Mouse (Mus musculus): ENCODE results near the gene Cdc34. TPM values are rescaled to one million over a fixed set of nuclear protein-coding genes. Genes with fewer than 3 reads are reported as not detected.

The Cdc34 gene
- polyA plus RNA-seq, 1 experiment from 2014 or later: 175 TPM

Other genes with a start within 250 kb of the Cdc34 start
- not detected in 2 replicates for gene Vmn2r83, start 213.5 kb upstream of the Cdc34 start, polyA plus RNA-seq (2014; fragmentation: Nextera tagmentation; extraction: Ambion mirVana)
- 20.3 and 21.8 TPM in 2 replicates for gene Plpp2, start 148.4 kb upstream of the Cdc34 start, polyA plus RNA-seq (2014; fragmentation: Nextera tagmentation; extraction: Ambion mirVana)
- 54.2 and 56.2 TPM in 2 replicates for gene Mier2, start 127.0 kb upstream of the Cdc34 start, polyA plus RNA-seq (2014; fragmentation: Nextera tagmentation; extraction: Ambion mirVana)
- gene Theg, start 94.9 kb upstream of the Cdc34 start, polyA plus RNA-seq (2014; fragmentation: Nextera tagmentation; extraction: Ambion mirVana): not detected in 2 replicates
- 0.04 TPM in 1 of 2 replicates, not detected in the other for gene C2cd4c, start 68.2 kb upstream of the Cdc34 start, polyA plus RNA-seq (2014; fragmentation: Nextera tagmentation; extraction: Ambion mirVana)
- 4.8 and 6.5 TPM in 2 replicates for gene Shc2, start 44.3 kb upstream of the Cdc34 start, polyA plus RNA-seq (2014; fragmentation: Nextera tagmentation; extraction: Ambion mirVana)
- not detected in 2 replicates for gene Odf3l2, start 36.5 kb upstream of the Cdc34 start, polyA plus RNA-seq (2014; fragmentation: Nextera tagmentation; extraction: Ambion mirVana)
- 5.6 and 5.9 TPM in 2 replicates for gene Madcam1, start 17.6 kb upstream of the Cdc34 start, polyA plus RNA-seq (2014; fragmentation: Nextera tagmentation; extraction: Ambion mirVana)
- 67.2 and 70.9 TPM in 2 replicates for gene Tpgs1, start 12.8 kb upstream of the Cdc34 start, polyA plus RNA-seq (2014; fragmentation: Nextera tagmentation; extraction: Ambion mirVana)
- gene Gzmm, start 6.8 kb downstream of the Cdc34 start, polyA plus RNA-seq (2014; fragmentation: Nextera tagmentation; extraction: Ambion mirVana): 0.45 and 0.94 TPM in 2 replicates
- gene Bsg, start 22.3 kb downstream of the Cdc34 start, polyA plus RNA-seq (2014; fragmentation: Nextera tagmentation; extraction: Ambion mirVana): 633 and 674 TPM in 2 replicates
- not detected in 2 replicates for gene Hcn2, start 34.4 kb downstream of the Cdc34 start, polyA plus RNA-seq (2014; fragmentation: Nextera tagmentation; extraction: Ambion mirVana)
- 32.2 and 36.1 TPM in 2 replicates for gene Polrmt, start 64.4 kb downstream of the Cdc34 start, polyA plus RNA-seq (2014; fragmentation: Nextera tagmentation; extraction: Ambion mirVana)
- gene Fgf22, start 72.9 kb downstream of the Cdc34 start, polyA plus RNA-seq (2014; fragmentation: Nextera tagmentation; extraction: Ambion mirVana): 0.17 and 0.33 TPM in 2 replicates
- 112 and 118 TPM in 2 replicates for gene Rnf126, start 84.8 kb downstream of the Cdc34 start, polyA plus RNA-seq (2014; fragmentation: Nextera tagmentation; extraction: Ambion mirVana)
- gene Fstl3, start 95.1 kb downstream of the Cdc34 start, polyA plus RNA-seq (2014; fragmentation: Nextera tagmentation; extraction: Ambion mirVana): 1.8 and 1.9 TPM in 2 replicates
- gene Prss57, start 108.8 kb downstream of the Cdc34 start, polyA plus RNA-seq (2014; fragmentation: Nextera tagmentation; extraction: Ambion mirVana): not detected in 2 replicates
- 108 and 109 TPM in 2 replicates for gene Palm, start 111.4 kb downstream of the Cdc34 start, polyA plus RNA-seq (2014; fragmentation: Nextera tagmentation; extraction: Ambion mirVana)
- 0.21 and 0.29 TPM in 2 replicates for gene Misp, start 138.8 kb downstream of the Cdc34 start, polyA plus RNA-seq (2014; fragmentation: Nextera tagmentation; extraction: Ambion mirVana)
- 328 and 351 TPM in 2 replicates for gene Ptbp1, start 172.2 kb downstream of the Cdc34 start, polyA plus RNA-seq (2014; fragmentation: Nextera tagmentation; extraction: Ambion mirVana)
- 16.0 and 19.6 TPM in 2 replicates for gene Prtn3, start 192.3 kb downstream of the Cdc34 start, polyA plus RNA-seq (2014; fragmentation: Nextera tagmentation; extraction: Ambion mirVana)
- gene Plppr3, start 192.4 kb downstream of the Cdc34 start, polyA plus RNA-seq (2014; fragmentation: Nextera tagmentation; extraction: Ambion mirVana): 95.1 and 95.7 TPM in 2 replicates
- gene Elane, start 204.1 kb downstream of the Cdc34 start, polyA plus RNA-seq (2014; fragmentation: Nextera tagmentation; extraction: Ambion mirVana): 0.20 TPM in 1 of 2 replicates, not detected in the other
- not detected in 2 replicates for gene Cfd, start 208.7 kb downstream of the Cdc34 start, polyA plus RNA-seq (2014; fragmentation: Nextera tagmentation; extraction: Ambion mirVana)
- gene Med16, start 226.7 kb downstream of the Cdc34 start, polyA plus RNA-seq (2014; fragmentation: Nextera tagmentation; extraction: Ambion mirVana): 43.1 and 43.8 TPM in 2 replicates
- 6.7 TPM in 1 of 2 replicates, not detected in the other for gene Gm26602, start 228.7 kb downstream of the Cdc34 start, polyA plus RNA-seq (2014; fragmentation: Nextera tagmentation; extraction: Ambion mirVana)
- 0.21 and 0.34 TPM in 2 replicates for gene Kiss1r, start 234.8 kb downstream of the Cdc34 start, polyA plus RNA-seq (2014; fragmentation: Nextera tagmentation; extraction: Ambion mirVana)
- gene R3hdm4, start 239.0 kb downstream of the Cdc34 start, polyA plus RNA-seq (2014; fragmentation: Nextera tagmentation; extraction: Ambion mirVana): 133 and 138 TPM in 2 replicates
- gene Arid3a, start 244.8 kb downstream of the Cdc34 start, polyA plus RNA-seq (2014; fragmentation: Nextera tagmentation; extraction: Ambion mirVana): 11.8 and 12.9 TPM in 2 replicates

All from limb, embryonic 11.5 days (tissue).